Mouse (Mus musculus) testis, adult 2 months (tissue): ENCODE data around the gene Gnat1.

ENCODE experiments used
- CTCF ChIP-seq: fragments of 200-500 bp; IDR thresholded peaks from 2 replicates; pipeline ENCODE4 v1.5.1; 2012; ENCODE audit warnings: low read depth, mild to moderate bottlenecking, inconsistent platforms, low read length, moderate library complexity; ENCODE audit not compliant: control insufficient read depth, insufficient read depth, insufficient replicate concordance
- POLR2A ChIP-seq: fragments of 200-500 bp; IDR thresholded peaks from 2 replicates; pipeline ENCODE4 v1.6.1; 2012; ENCODE audit warnings: low read depth, mild to moderate bottlenecking, inconsistent platforms, low read length, moderate library complexity; ENCODE audit not compliant: control insufficient read depth

- no peak for TF ChIP-seq CTCF
- TF ChIP-seq POLR2A: no peak
Measured at GRCm38 (mm10) chr9:107632478-107632877, 47.0 kb downstream of the Gnat1 start.
